ENCODE assay signal across 23 mouse cellular contexts in genomic region chr14:33035386-33035785, GRCm38 (mm10).
"Had no signal": no experiment of that assay in that cellular context is flagged by ENCODE, and none has a peak within 500 bp of the region (broad histone marks: within the 10 kb centered on the region; RNA-seq: fewer than 3 reads in every experiment).

No protein-coding gene starts in this region.

- H3K27ac ChIP-seq: limb, embryonic 12.5 days; limb, embryonic 15.5 days; liver, embryonic 14.5 days; midbrain, embryonic 10.5 days; midbrain, embryonic 15.5 days; neural tube, embryonic 12.5 days; neural tube, embryonic 15.5 days; stomach, postnatal 0 days had no signal

- H3K4me3 ChIP-seq: limb, embryonic 12.5 days; limb, embryonic 15.5 days; megakaryocyte, embryonic 14.5 days; midbrain, embryonic 10.5 days; midbrain, embryonic 15.5 days; neural tube, embryonic 12.5 days; neural tube, embryonic 15.5 days had no signal

- H3K9me3 ChIP-seq: limb, embryonic 12.5 days; limb, embryonic 15.5 days; megakaryocyte, embryonic 14.5 days; midbrain, embryonic 10.5 days; midbrain, embryonic 15.5 days; neural tube, embryonic 12.5 days; neural tube, embryonic 15.5 days had no signal

- H3K4me1 ChIP-seq: limb, embryonic 15.5 days; megakaryocyte, embryonic 14.5 days; midbrain, embryonic 10.5 days; midbrain, embryonic 15.5 days; neural tube, embryonic 12.5 days; neural tube, embryonic 15.5 days had no signal

- H3K36me3 ChIP-seq: limb, embryonic 12.5 days; limb, embryonic 15.5 days; midbrain, embryonic 10.5 days; midbrain, embryonic 15.5 days; neural tube, embryonic 12.5 days; neural tube, embryonic 15.5 days had no signal

- H3K27me3 ChIP-seq: limb, embryonic 12.5 days; limb, embryonic 15.5 days; midbrain, embryonic 15.5 days; neural tube, embryonic 12.5 days had no signal

- H3K4me2 ChIP-seq: limb, embryonic 12.5 days; limb, embryonic 15.5 days; liver, embryonic 11.5 days; lung, embryonic 14.5 days; midbrain, embryonic 15.5 days; neural tube, embryonic 12.5 days; neural tube, embryonic 15.5 days had no signal

- DNase-seq: layer of hippocampus, postnatal 36 days; left cerebral cortex, postnatal 4 days; liver, postnatal 0 days; lung, embryonic 14.5 days; lung, postnatal 36 days; right cerebral cortex, adult 18-20 months; right cerebral cortex, postnatal 14 days; right cerebral cortex, postnatal 4 days; thymus, adult 2 months; thymus, postnatal 14 days; thymus, postnatal 4 days had no signal

- H3K9ac ChIP-seq: limb, embryonic 12.5 days; limb, embryonic 15.5 days; liver, embryonic 14.5 days; liver, postnatal 0 days; lung, embryonic 14.5 days; midbrain, embryonic 15.5 days; neural tube, embryonic 12.5 days; neural tube, embryonic 15.5 days had no signal

- ATAC-seq: intestine, postnatal 0 days; liver, postnatal 0 days; lung, postnatal 0 days; midbrain, embryonic 15.5 days had no signal
